Comparison of ENCODE assay signal across 20 mouse cellular contexts in the genomic region with DNA sequence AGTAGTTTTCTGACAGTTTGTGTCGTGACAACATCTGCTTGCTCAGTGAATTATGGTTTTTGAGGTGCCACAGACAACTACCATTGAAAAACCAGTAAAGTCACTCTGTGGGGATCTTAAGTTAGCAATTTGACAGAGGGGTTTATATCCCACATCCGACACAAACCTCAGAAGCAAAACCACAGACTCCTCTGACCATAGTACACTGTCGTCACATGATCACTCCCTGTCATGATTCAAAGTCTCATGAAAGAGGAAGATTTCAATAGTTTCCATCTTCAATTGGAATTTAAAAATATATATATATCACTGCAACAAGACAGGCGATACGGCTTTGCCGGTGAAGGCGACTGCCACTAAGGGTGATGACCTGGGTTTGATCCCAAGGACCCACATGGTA.
DNase-seq lines count a peak whose midpoint lies in the region; ATAC-seq and TF ChIP-seq lines count a peak whose summit lies in the region.
"Had no signal": no experiment of that assay in that cellular context is flagged by ENCODE, and none has a peak within 500 bp of the region (broad histone marks: within the 10 kb centered on the region; RNA-seq: fewer than 3 reads in every experiment).

No protein-coding gene starts in this region.

- no peaks in the 10 kb centered on the region for H3K79me2 ChIP-seq in C2C12 (ENCODE audit: control insufficient read depth, insufficient read depth)

- TF ChIP-seq CTCF in C2C12 (IDR thresholded peaks at IDR 0.05; ENCODE audit: control insufficient read depth, insufficient read depth, insufficient read length): no peak

- no peak for ATAC-seq in forebrain, embryonic 12.5 days (ENCODE audit: low FRiP score)
- ATAC-seq in embryonic facial prominence, embryonic 13.5 days (ENCODE audit: insufficient number of reproducible peaks, insufficient read depth, low FRiP score, low TSS enrichment, low read depth): no peak
- ATAC-seq in frontal cortex, adult (ENCODE audit: low TSS enrichment): no peak
- ATAC-seq: intestine, postnatal 0 days; Patski had no signal

- H3K9ac ChIP-seq in forebrain, embryonic 12.5 days: no peak overlapping the region
- no peak overlapping the region for H3K9ac ChIP-seq in embryonic facial prominence, embryonic 13.5 days
- H3K9ac ChIP-seq: embryonic facial prominence, embryonic 15.5 days; hindbrain, embryonic 14.5 days; limb, embryonic 12.5 days; liver, embryonic 15.5 days had no signal

- 0 out of 2 replicates have a peak overlapping the region, but pooled peaks have one; percentile 47 for H3K27ac ChIP-seq in forebrain, embryonic 12.5 days
- H3K27ac ChIP-seq in forebrain, embryonic 10.5 days: no peak overlapping the region
- peak overlapping the region; percentile 73 for H3K27ac ChIP-seq in embryonic facial prominence, embryonic 13.5 days
- H3K27ac ChIP-seq: kidney, postnatal 0 days; limb, embryonic 12.5 days; liver, embryonic 15.5 days had no signal

- H3K36me3 ChIP-seq in forebrain, embryonic 12.5 days (replicated peaks): no peaks in the 10 kb centered on the region
- no peaks in the 10 kb centered on the region; the same call in 1 of the 2 replicates for H3K36me3 ChIP-seq in forebrain, embryonic 10.5 days (replicated peaks)
- peaks cover 47% of the 10 kb centered on the region for H3K36me3 ChIP-seq in C2C12 (ENCODE audit: control insufficient read depth, insufficient read depth)
- H3K36me3 ChIP-seq in embryonic facial prominence, embryonic 13.5 days: no peaks in the 10 kb centered on the region
- H3K36me3 ChIP-seq: embryonic facial prominence, embryonic 15.5 days; limb, embryonic 12.5 days; liver, embryonic 15.5 days had no signal

- no peak overlapping the region for H3ac ChIP-seq in C2C12 (ENCODE audit: control insufficient read depth, insufficient read length, low read depth)

- no peak overlapping the region for H3K4me2 ChIP-seq in forebrain, embryonic 12.5 days
- H3K4me2 ChIP-seq in embryonic facial prominence, embryonic 13.5 days: peak overlapping the region; percentile 23; the same call in 1 of the 2 replicates
- H3K4me2 ChIP-seq: hindbrain, embryonic 14.5 days; limb, embryonic 12.5 days; liver, embryonic 15.5 days; midbrain, embryonic 11.5 days had no signal

- no peak overlapping the region for H3K4me3 ChIP-seq in forebrain, embryonic 12.5 days (replicated peaks)
- H3K4me3 ChIP-seq in forebrain, embryonic 10.5 days: no peak overlapping the region
- H3K4me3 ChIP-seq in C2C12 (ENCODE audit: insufficient read depth, poor library complexity, severe bottlenecking): no peak overlapping the region
- no peak overlapping the region for H3K4me3 ChIP-seq in embryonic facial prominence, embryonic 13.5 days
- H3K4me3 ChIP-seq: embryonic facial prominence, embryonic 15.5 days; limb, embryonic 12.5 days; liver, embryonic 15.5 days had no signal

- no peaks in the 10 kb centered on the region for H3K79me3 ChIP-seq in C2C12 (ENCODE audit: low read depth)

- no peaks in the 10 kb centered on the region for H3K9me3 ChIP-seq in forebrain, embryonic 12.5 days
- H3K9me3 ChIP-seq in forebrain, embryonic 10.5 days: no peaks in the 10 kb centered on the region
- H3K9me3 ChIP-seq in embryonic facial prominence, embryonic 13.5 days: no peaks in the 10 kb centered on the region
- H3K9me3 ChIP-seq: embryonic facial prominence, embryonic 15.5 days; limb, embryonic 12.5 days; liver, embryonic 15.5 days had no signal

- DNase-seq in forebrain, embryonic 10.5 days (ENCODE audit: extremely low spot score, low spot score): no peak
- peak; percentile 74 for DNase-seq in induced T-regulatory cell, adult 2 months (ENCODE audit: low read depth)
- no peak for DNase-seq in spleen, adult 18-20 months
- no peak for DNase-seq in right cerebral cortex, postnatal 25 days
- DNase-seq: cerebellum, postnatal 36 days; gastrocnemius, postnatal 14 days; right cerebral cortex, postnatal 14 days; thymus, postnatal 4 days had no signal

- H3K27me3 ChIP-seq in forebrain, embryonic 12.5 days: no peaks in the 10 kb centered on the region
- H3K27me3 ChIP-seq in forebrain, embryonic 10.5 days (ENCODE audit: poor library complexity, severe bottlenecking): no peaks in the 10 kb centered on the region
- no peaks in the 10 kb centered on the region for H3K27me3 ChIP-seq in C2C12 (ENCODE audit: control insufficient read depth, insufficient read depth, insufficient read length)
- no peaks in the 10 kb centered on the region for H3K27me3 ChIP-seq in embryonic facial prominence, embryonic 13.5 days
- H3K27me3 ChIP-seq: embryonic facial prominence, embryonic 15.5 days; limb, embryonic 12.5 days; liver, embryonic 15.5 days; Patski had no signal

- 92% methylated on average over 7 of the region's 7 CpGs for WGBS in forebrain, embryonic 12.5 days
- WGBS in forebrain, embryonic 10.5 days: 92% methylated on average over 7 of the region's 7 CpGs
- WGBS in embryonic facial prominence, embryonic 13.5 days: 54% methylated on average over 7 of the region's 7 CpGs

- H3K4me1 ChIP-seq in forebrain, embryonic 12.5 days: peaks cover 6% of the 10 kb centered on the region; the same call in 1 of the 2 replicates
- peaks cover 14% of the 10 kb centered on the region for H3K4me1 ChIP-seq in forebrain, embryonic 10.5 days
- H3K4me1 ChIP-seq in embryonic facial prominence, embryonic 13.5 days: peaks cover 43% of the 10 kb centered on the region
- H3K4me1 ChIP-seq: liver, embryonic 15.5 days had no signal

TF ChIP-seq in C2C12, 6 proteins besides CTCF, POLR2A, EP300 and RAD21:
- TF ChIP-seq MYOG (IDR thresholded peaks at IDR 0.05; ENCODE audit: control insufficient read depth, extremely low read depth, insufficient read length) (no peak), CEBPB (IDR thresholded peaks at IDR 0.05; ENCODE audit: low read depth) (no peak), FOSL1 (IDR thresholded peaks at IDR 0.05; ENCODE audit: insufficient read depth, low read length, poor library complexity, severe bottlenecking) (no peak), MYOD1 (IDR thresholded peaks at IDR 0.05; ENCODE audit: control insufficient read depth, insufficient read length, low read depth) (no peak), MAX (IDR thresholded peaks at IDR 0.05) (no peak), USF1 (IDR thresholded peaks at IDR 0.05; ENCODE audit: low read depth) (peak; percentile 53)
TF ChIP-seq in C2C12: peak in this region for 1.
